Mouse (Mus musculus) liver, embryonic 16.5 days (tissue): ENCODE measurements around the gene Yif1b. TPM values are rescaled to one million over a fixed set of nuclear protein-coding genes. Genes with fewer than 3 reads are reported as not detected.

Source experiments
- ATAC-seq: fragments of 200-750 bp; cut with Nextera tagmentation; 2 replicates; pipeline ENCODE4 v1.8.0; 2017; ENCODE audit warnings: low read depth, mild to moderate bottlenecking, moderate number of reproducible peaks, moderate library complexity
- H3K27ac ChIP-seq: fragments of 300-500 bp; sonication (generic); 2 replicates; pipeline ENCODE4 v1.5.1; 2014; ENCODE audit warnings: mild to moderate bottlenecking, low read length
- H3K27me3 ChIP-seq: fragments of 300-500 bp; sonication (generic); 2 replicates; pipeline ENCODE4 v1.6.1; 2014; ENCODE audit warnings: low read depth, low read length, mixed read lengths; ENCODE audit not compliant: control insufficient read depth, insufficient read depth
- H3K36me3 ChIP-seq: fragments of 300-500 bp; sonication (generic); 2 replicates; pipeline ENCODE4 v1.6.1; 2014; ENCODE audit warnings: mild to moderate bottlenecking; ENCODE audit not compliant: control insufficient read depth, insufficient read depth
- H3K4me1 ChIP-seq: fragments of 300-500 bp; sonication (generic); 2 replicates; pipeline ENCODE4 v1.6.1; 2014; ENCODE audit warnings: low read depth, low read length, mixed read lengths; ENCODE audit not compliant: control insufficient read depth
- H3K4me2 ChIP-seq: fragments of 300-500 bp; sonication (generic); 2 replicates; pipeline ENCODE4 v1.6.1; 2014; ENCODE audit warnings: low read depth, low read length, mixed read lengths
- H3K4me3 ChIP-seq: fragments of 300-500 bp; sonication (generic); 2 replicates; pipeline ENCODE4 v1.5.1; 2014; ENCODE audit warnings: low read depth, mild to moderate bottlenecking, low read length
- H3K9ac ChIP-seq: fragments of 300-500 bp; sonication (generic); 2 replicates; pipeline ENCODE4 v1.6.1; 2014; ENCODE audit warnings: low read depth, low read length
- H3K9me3 ChIP-seq: fragments of 300-500 bp; sonication (generic); replicated peaks from 2 replicates; pipeline ENCODE4 v1.6.1; 2016; ENCODE audit warnings: low read length; ENCODE audit not compliant: control insufficient read depth
- WGBS: fragments of 180-500 bp; shearing (Covaris S2); extraction: QIAGEN DNeasy Blood & Tissue Kit; methylation state at CpG from one replicate; pipeline ENCODE4 v1.1.7; 2014; ENCODE audit not compliant: insufficient replicate concordance; 5-methylcytosine and 5-hydroxymethylcytosine counted together
- polyA plus RNA-seq: library from polyadenylated mRNA; unstranded; fragments of >200 nt; fragmentation: Nextera tagmentation; extraction: Ambion mirVana; gene quantifications from 2 replicates; pipeline ENCODE4 v1.2.1, GENCODE M21; 2015

Yif1b gene
- polyA plus RNA-seq, 1 experiment from 2014 or later = 40.3 TPM

- Histone ChIP-seq H3K27ac (no peak overlapping the region), H3K9ac (no peak overlapping the region), H3K4me3 (no peak overlapping the region), H3K36me3 (no peaks in the 10 kb centered on the region), H3K4me1 (peaks cover 10% of the 10 kb centered on the region), H3K9me3 (no peaks in the 10 kb centered on the region; the same call in 1 of the 2 replicates), H3K27me3 (no peaks in the 10 kb centered on the region), H3K4me2 (no peak overlapping the region)
- 55% methylated on average over 2 of the region's 2 CpGs for WGBS
- no peak for ATAC-seq
Observed at GRCm38 (mm10) chr7:29214236-29214635, 23.9 kb upstream of the Yif1b start.

- no peaks in the 10 kb centered on the region for H3K36me3 ChIP-seq
- no peak overlapping the region for H3K4me2 ChIP-seq
- 59% methylated on average over 15 of the region's 15 CpGs for WGBS
- H3K9me3 ChIP-seq = peaks cover 5% of the 10 kb centered on the region
- H3K4me3 ChIP-seq = no peak overlapping the region
- peaks cover 10% of the 10 kb centered on the region for H3K4me1 ChIP-seq
- no peak for ATAC-seq
- H3K9ac ChIP-seq = no peak overlapping the region
- no peaks in the 10 kb centered on the region for H3K27me3 ChIP-seq
- H3K27ac ChIP-seq = no peak overlapping the region
Observed at GRCm38 (mm10) chr7:29214846-29215245, 23.3 kb upstream of the Yif1b start.

- H3K27ac ChIP-seq = no peak overlapping the region
- no peak for ATAC-seq
- WGBS = 45% methylated on average over 16 of the region's 16 CpGs
- no peaks in the 10 kb centered on the region for H3K4me1 ChIP-seq
- H3K4me2 ChIP-seq = no peak overlapping the region
- H3K36me3 ChIP-seq = no peaks in the 10 kb centered on the region
- H3K9me3 ChIP-seq = peaks cover 4% of the 10 kb centered on the region
- H3K9ac ChIP-seq = no peak overlapping the region
- H3K27me3 ChIP-seq = no peaks in the 10 kb centered on the region
- H3K4me3 ChIP-seq = no peak overlapping the region
Observed at GRCm38 (mm10) chr7:29224756-29225394, 13.3 kb upstream of the Yif1b start.

DNA sequence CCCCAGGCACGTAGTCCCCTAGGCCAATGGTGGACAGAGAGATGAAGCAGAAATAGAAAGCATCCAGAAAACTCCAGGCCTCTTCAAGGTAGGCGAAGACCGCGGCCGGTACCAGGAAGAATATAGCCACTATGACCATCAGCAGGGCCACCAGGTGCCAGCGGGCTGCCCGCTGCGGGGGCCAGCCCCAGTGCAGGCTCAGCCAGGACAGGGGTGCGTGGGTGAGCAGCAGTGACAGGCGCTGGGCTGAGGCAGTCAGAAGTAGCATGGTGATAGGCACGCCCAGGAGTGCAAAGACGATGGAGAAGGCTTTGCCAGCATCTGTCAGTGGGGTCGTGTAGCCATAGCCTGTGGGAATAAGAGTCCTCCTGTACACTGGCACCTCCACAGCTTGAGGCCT is 12.6 kb upstream of the Yif1b start:
- no peak overlapping the region for H3K4me2 ChIP-seq
- no peaks in the 10 kb centered on the region for H3K4me1 ChIP-seq
- WGBS = 66% methylated on average over 13 of the region's 13 CpGs
- no peak overlapping the region for H3K4me3 ChIP-seq
- no peaks in the 10 kb centered on the region for H3K36me3 ChIP-seq
- no peaks in the 10 kb centered on the region for H3K27me3 ChIP-seq
- no peak overlapping the region for H3K27ac ChIP-seq
- H3K9ac ChIP-seq = no peak overlapping the region
- H3K9me3 ChIP-seq = no peaks in the 10 kb centered on the region
- ATAC-seq = no peak

DNA sequence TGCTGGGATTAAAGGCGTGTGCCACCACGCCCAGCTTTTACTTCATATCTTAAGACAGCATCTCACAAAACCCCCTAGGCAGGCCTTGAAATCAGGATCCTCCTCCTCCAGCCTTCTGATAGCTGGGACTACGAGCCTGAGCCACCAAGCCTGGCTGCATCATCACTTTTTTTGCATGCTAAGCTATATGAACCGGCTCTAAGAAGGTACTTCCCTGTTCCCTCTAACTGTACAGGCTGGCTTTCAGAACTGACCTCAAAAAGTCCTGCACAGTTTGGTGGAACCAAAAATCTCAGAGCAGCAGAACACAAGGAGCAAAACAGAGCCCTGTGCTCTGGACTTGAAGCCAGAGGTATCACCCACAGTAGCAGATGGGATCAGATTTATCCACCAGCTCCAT is 9.9 kb upstream of the Yif1b start:
- Histone ChIP-seq H3K9ac (no peak overlapping the region), H3K27ac (no peak overlapping the region), H3K9me3 (no peaks in the 10 kb centered on the region), H3K36me3 (no peaks in the 10 kb centered on the region), H3K4me2 (no peak overlapping the region), H3K4me1 (no peaks in the 10 kb centered on the region; the same call in 1 of the 2 replicates), H3K27me3 (peaks cover 24% of the 10 kb centered on the region), H3K4me3 (no peak overlapping the region)
- ATAC-seq = no peak
- WGBS = 24% methylated on average over 4 of the region's 4 CpGs

DNA sequence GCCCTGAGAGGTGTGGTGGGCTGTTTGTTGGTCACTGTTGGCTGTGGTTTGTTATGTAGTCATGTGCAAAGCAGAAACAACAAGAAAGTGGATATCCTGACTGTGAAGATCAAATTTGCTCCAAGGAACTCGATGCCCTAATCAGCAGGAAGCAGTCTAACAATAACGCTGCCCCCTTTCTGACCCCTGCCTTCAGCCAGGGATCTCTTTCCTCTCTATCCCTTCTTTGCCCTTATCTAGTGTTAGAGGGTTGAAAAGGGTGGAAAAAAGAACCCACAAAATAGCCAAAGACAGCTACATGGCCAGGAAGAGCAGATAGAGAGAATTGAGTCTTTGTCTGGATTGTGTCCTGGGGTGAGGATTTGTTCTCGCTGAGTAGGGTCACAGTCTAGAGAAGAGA is 7.6 kb upstream of the Yif1b start:
- no peak overlapping the region for H3K27ac ChIP-seq
- H3K4me3 ChIP-seq = no peak overlapping the region
- no peaks in the 10 kb centered on the region for H3K9me3 ChIP-seq
- H3K4me1 ChIP-seq = no peaks in the 10 kb centered on the region; the same call in 1 of the 2 replicates
- peak; percentile 25; the same call in 1 of the 2 replicates for ATAC-seq
- no peaks in the 10 kb centered on the region for H3K36me3 ChIP-seq
- no peak overlapping the region for H3K4me2 ChIP-seq
- 25% methylated on average over 3 of the region's 3 CpGs for WGBS
- no peak overlapping the region for H3K9ac ChIP-seq
- peaks cover 25% of the 10 kb centered on the region for H3K27me3 ChIP-seq

GRCm38 (mm10) chr7:29231517-29231916 is 6.6 kb upstream of the Yif1b start:
- no peak; the same call in 1 of the 2 replicates for ATAC-seq
- WGBS = 42% methylated on average over 3 of the region's 3 CpGs
- no peak overlapping the region; the same call in 1 of the 2 replicates for H3K27ac ChIP-seq
- H3K9me3 ChIP-seq = no peaks in the 10 kb centered on the region
- H3K4me3 ChIP-seq = peak overlapping the region; percentile 61
- peak overlapping the region; percentile 64 for H3K4me2 ChIP-seq
- H3K27me3 ChIP-seq = peaks cover 25% of the 10 kb centered on the region
- H3K9ac ChIP-seq = peak overlapping the region; percentile 57
- H3K4me1 ChIP-seq = no peaks in the 10 kb centered on the region; the same call in 1 of the 2 replicates
- H3K36me3 ChIP-seq = no peaks in the 10 kb centered on the region

GRCm38 (mm10) chr7:29232247-29233013 is 5.7 kb upstream of the Yif1b start, which contains the start of gene Kcnk6:
Gene Kcnk6, minus strand, starts transcription at chr7:29232515.
- 2% methylated on average over 49 of the region's 62 CpGs for WGBS
- ATAC-seq = 0 out of 2 replicates have a peak, but pooled peaks have one; percentile 17
- Histone ChIP-seq H3K4me1 (no peaks in the 10 kb centered on the region; the same call in 1 of the 2 replicates), H3K4me3 (peak within 1 kb of the TSS; percentile 61), H3K9ac (peak within 1 kb of the TSS; percentile 57), H3K9me3 (no peaks in the 10 kb centered on the region), H3K36me3 (no peaks in the 10 kb centered on the region), H3K4me2 (peak within 1 kb of the TSS; percentile 64), H3K27ac (peak within 1 kb of the TSS; percentile 10), H3K27me3 (peaks cover 25% of the 10 kb centered on the region)

DNA sequence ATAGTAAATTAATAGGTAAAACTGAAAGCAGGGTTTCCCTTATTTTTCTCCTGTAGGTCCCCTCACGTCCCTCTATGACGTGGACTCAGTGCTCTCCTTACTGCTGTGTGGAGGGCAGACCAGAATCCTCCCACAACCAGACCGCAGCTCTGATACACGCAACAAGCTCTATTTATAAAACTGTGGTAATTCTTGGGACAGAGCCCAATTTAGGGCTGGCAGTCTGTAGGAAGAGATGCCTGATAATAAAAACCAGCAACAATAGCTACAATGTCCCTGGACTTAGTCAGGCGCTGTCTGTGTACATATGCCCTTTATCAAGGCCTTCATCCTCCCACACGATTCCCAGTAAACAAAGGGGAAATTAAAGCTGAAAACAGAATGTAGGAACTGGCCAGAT is 4.4 kb upstream of the Yif1b start:
- no peaks in the 10 kb centered on the region for H3K36me3 ChIP-seq
- H3K4me2 ChIP-seq = no peak overlapping the region
- peaks cover 6% of the 10 kb centered on the region for H3K4me1 ChIP-seq
- no peak overlapping the region for H3K9ac ChIP-seq
- H3K9me3 ChIP-seq = no peaks in the 10 kb centered on the region
- no peak for ATAC-seq
- H3K4me3 ChIP-seq = no peak overlapping the region
- 20% methylated on average over 6 of the region's 6 CpGs for WGBS
- H3K27me3 ChIP-seq = peaks cover 25% of the 10 kb centered on the region
- no peak overlapping the region; the same call in 1 of the 2 replicates for H3K27ac ChIP-seq
